Mouse (Mus musculus): ENCODE data around the gene Tstd2.

GRCm38 (mm10) chr4:46137629-46138286 lies 736 bp downstream of the Tstd2 start:
- TF ChIP-seq POLR2A (IDR thresholded peaks at IDR 0.05; ENCODE audit: low read depth, low read length) (no peak), CTCF (IDR thresholded peaks at IDR 0.05; ENCODE audit: extremely low read depth, insufficient read depth, insufficient read length, insufficient replicate concordance) (no peak)

Data from spleen, adult 2 months (tissue).